Mouse (Mus musculus) bone marrow, adult 2 months (tissue): Measurements from ENCODE around the gene Fbxw8.

Experiments used
- CTCF ChIP-seq: fragments of 200-500 bp; IDR thresholded peaks from 2 replicates; pipeline ENCODE4 v1.5.1; 2011; ENCODE audit warnings: low read length, control low read depth; ENCODE audit not compliant: control insufficient read depth, insufficient read depth
- POLR2A ChIP-seq: fragments of 200-500 bp; IDR thresholded peaks from 2 replicates; pipeline ENCODE4 v1.6.1; 2011; ENCODE audit warnings: low read depth, mild to moderate bottlenecking, control low read depth, low read length, borderline replicate concordance; ENCODE audit not compliant: control insufficient read depth

GRCm38 (mm10) chr5:118065516-118066255 lies 89.6 kb downstream of the Fbxw8 start:
- TF ChIP-seq CTCF (no peak), POLR2A (no peak)
